Mouse (Mus musculus): ENCODE data around the gene Mov10l1.

The Mov10l1 gene

GRCm38 (mm10) chr15:88982534-88983079 is at the start of gene Mov10l1:
TSS of gene Mov10l1 (plus strand) at chr15:88982909.
- DNase-seq (ENCODE audit: low spot score in 2 of 2) = no peak

- no peak for DNase-seq (ENCODE audit: low spot score in 2 of 2)
Measured at GRCm38 (mm10) chr15:88934141-88934540, 48.6 kb upstream of the Mov10l1 start.

- no peak for DNase-seq (ENCODE audit: low spot score in 2 of 2)
Measured at GRCm38 (mm10) chr15:88936619-88937290, 46.0 kb upstream of the Mov10l1 start.

GRCm38 (mm10) chr15:88937291-88937650 is 45.4 kb upstream of the Mov10l1 start:
- no peak for DNase-seq (ENCODE audit: low spot score in 2 of 2)

GRCm38 (mm10) chr15:88942783-88943182 is 39.9 kb upstream of the Mov10l1 start:
- DNase-seq (ENCODE audit: low spot score in 2 of 2) = no peak

GRCm38 (mm10) chr15:88943896-88944551 is 38.7 kb upstream of the Mov10l1 start:
- no peak for DNase-seq (ENCODE audit: low spot score in 2 of 2)

GRCm38 (mm10) chr15:88946851-88947250 is 35.9 kb upstream of the Mov10l1 start:
- no peak for DNase-seq (ENCODE audit: low spot score in 2 of 2)

- DNase-seq (ENCODE audit: low spot score in 2 of 2) = no peak
Measured at GRCm38 (mm10) chr15:88951246-88951645, 31.5 kb upstream of the Mov10l1 start.

- no peak for DNase-seq (ENCODE audit: low spot score in 2 of 2)
Measured at GRCm38 (mm10) chr15:88954368-88955072, 28.2 kb upstream of the Mov10l1 start, which contains the start of gene Ttll8. TSS of gene Ttll8 (minus strand) at chr15:88954418.

GRCm38 (mm10) chr15:88955342-88955741 is 27.4 kb upstream of the Mov10l1 start:
- no peak for DNase-seq (ENCODE audit: low spot score in 2 of 2)

- DNase-seq (ENCODE audit: low spot score in 2 of 2) = no peak
Measured at GRCm38 (mm10) chr15:88957522-88957921, 25.2 kb upstream of the Mov10l1 start.

- DNase-seq (ENCODE audit: low spot score in 2 of 2) = no peak
Measured at GRCm38 (mm10) chr15:88964070-88964578, 18.6 kb upstream of the Mov10l1 start.

- DNase-seq (ENCODE audit: low spot score in 2 of 2) = no peak
Measured at GRCm38 (mm10) chr15:88972300-88972699, 10.4 kb upstream of the Mov10l1 start.

GRCm38 (mm10) chr15:88978281-88979137 is 4.2 kb upstream of the Mov10l1 start, which contains the start of gene Mlc1:
TSS of gene Mlc1 (minus strand) at chr15:88979007.
- DNase-seq (ENCODE audit: low spot score in 2 of 2) = peak in 1 of 2 experiments; percentile 6

- no peak for DNase-seq (ENCODE audit: low spot score in 2 of 2)
Measured at GRCm38 (mm10) chr15:88979138-88979446, 3.6 kb upstream of the Mov10l1 start.

GRCm38 (mm10) chr15:88989236-88989635 is 6.5 kb downstream of the Mov10l1 start:
- DNase-seq (ENCODE audit: low spot score in 2 of 2) = no peak

- DNase-seq (ENCODE audit: low spot score in 2 of 2) = no peak
Measured at GRCm38 (mm10) chr15:88998636-88999035, 15.9 kb downstream of the Mov10l1 start.

- no peak for DNase-seq (ENCODE audit: low spot score in 2 of 2)
Measured at GRCm38 (mm10) chr15:88999124-88999523, 16.4 kb downstream of the Mov10l1 start.

GRCm38 (mm10) chr15:89000367-89000766 is 17.7 kb downstream of the Mov10l1 start:
- no peak for DNase-seq (ENCODE audit: low spot score in 2 of 2)

GRCm38 (mm10) chr15:89001245-89001644 is 18.5 kb downstream of the Mov10l1 start:
- DNase-seq (ENCODE audit: low spot score in 2 of 2) = no peak

GRCm38 (mm10) chr15:89007002-89007401 is 24.3 kb downstream of the Mov10l1 start:
- no peak for DNase-seq (ENCODE audit: low spot score in 2 of 2)

Measured in heart, adult 9 months (tissue).